Mouse (Mus musculus): Measurements from ENCODE around the gene Naa80. TPM values are rescaled to one million over a fixed set of nuclear protein-coding genes. Genes with fewer than 3 reads are reported as not detected.

The Naa80 gene
- polyA plus RNA-seq, 1 experiment from 2014 or later = 22.3 TPM

GRCm38 (mm10) chr9:107626844-107627277 is 48.2 kb downstream of the Naa80 start:
- Histone ChIP-seq H3K27me3 (ENCODE audit: control insufficient read depth, insufficient read depth, low read depth, low read length) (no peaks in the 10 kb centered on the region), H3K4me3 (ENCODE audit: low read length) (no peak overlapping the region), H3K27ac (ENCODE audit: low read length) (peak overlapping the region; percentile 90), H3K4me2 (ENCODE audit: low read depth, low read length) (peak overlapping the region; percentile 40), H3K4me1 (replicated peaks; ENCODE audit: control insufficient read depth, insufficient read depth, low read length) (peaks cover 61% of the 10 kb centered on the region), H3K9ac (ENCODE audit: low read length) (peak overlapping the region; percentile 65), H3K9me3 (ENCODE audit: control insufficient read depth, low read length) (no peaks in the 10 kb centered on the region), H3K36me3 (ENCODE audit: control insufficient read depth, insufficient read depth, low read length) (peaks cover 11% of the 10 kb centered on the region)
- ATAC-seq (ENCODE audit: low read depth) = peak; percentile 74
- 6% methylated on average over 2 of the region's 2 CpGs for WGBS

- WGBS = 33% methylated on average over 20 of the region's 20 CpGs
- Histone ChIP-seq H3K9ac (ENCODE audit: low read length) (peak overlapping the region; percentile 65), H3K4me2 (ENCODE audit: low read depth, low read length) (peak overlapping the region; percentile 43), H3K4me3 (ENCODE audit: low read length) (no peak overlapping the region), H3K27me3 (ENCODE audit: control insufficient read depth, insufficient read depth, low read depth, low read length) (no peaks in the 10 kb centered on the region), H3K27ac (ENCODE audit: low read length) (peak overlapping the region; percentile 90), H3K4me1 (replicated peaks; ENCODE audit: control insufficient read depth, insufficient read depth, low read length) (peaks cover 69% of the 10 kb centered on the region), H3K36me3 (ENCODE audit: control insufficient read depth, insufficient read depth, low read length) (peaks cover 7% of the 10 kb centered on the region; the same call in 1 of the 2 replicates), H3K9me3 (ENCODE audit: control insufficient read depth, low read length) (no peaks in the 10 kb centered on the region)
- no peak for ATAC-seq (ENCODE audit: low read depth)
Observed at GRCm38 (mm10) chr9:107627387-107628255, 48.9 kb downstream of the Naa80 start.

GRCm38 (mm10) chr9:107628721-107629410 is 50.2 kb downstream of the Naa80 start:
- no peaks in the 10 kb centered on the region for H3K27me3 ChIP-seq (ENCODE audit: control insufficient read depth, insufficient read depth, low read depth, low read length)
- peaks cover 73% of the 10 kb centered on the region for H3K4me1 ChIP-seq (replicated peaks; ENCODE audit: control insufficient read depth, insufficient read depth, low read length)
- H3K36me3 ChIP-seq (ENCODE audit: control insufficient read depth, insufficient read depth, low read length) = peaks cover 6% of the 10 kb centered on the region; the same call in 1 of the 2 replicates
- 27% methylated on average over 14 of the region's 15 CpGs for WGBS
- H3K4me3 ChIP-seq (ENCODE audit: low read length) = peak overlapping the region; percentile 1; the same call in 1 of the 2 replicates
- H3K27ac ChIP-seq (ENCODE audit: low read length) = peak overlapping the region; percentile 90
- no peaks in the 10 kb centered on the region for H3K9me3 ChIP-seq (ENCODE audit: control insufficient read depth, low read length)
- H3K4me2 ChIP-seq (ENCODE audit: low read depth, low read length) = peak overlapping the region; percentile 43
- peak; percentile 29; the same call in 1 of the 2 replicates for ATAC-seq (ENCODE audit: low read depth)
- peak overlapping the region; percentile 65 for H3K9ac ChIP-seq (ENCODE audit: low read length)

GRCm38 (mm10) chr9:107629411-107629730 is 50.7 kb downstream of the Naa80 start:
- WGBS = 33% methylated on average over 4 of the region's 4 CpGs
- Histone ChIP-seq H3K4me3 (ENCODE audit: low read length) (no peak overlapping the region), H3K9me3 (ENCODE audit: control insufficient read depth, low read length) (no peaks in the 10 kb centered on the region), H3K27ac (ENCODE audit: low read length) (peak overlapping the region; percentile 90), H3K4me2 (ENCODE audit: low read depth, low read length) (peak overlapping the region; percentile 43), H3K36me3 (ENCODE audit: control insufficient read depth, insufficient read depth, low read length) (peaks cover 6% of the 10 kb centered on the region; the same call in 1 of the 2 replicates), H3K4me1 (replicated peaks; ENCODE audit: control insufficient read depth, insufficient read depth, low read length) (peaks cover 69% of the 10 kb centered on the region), H3K27me3 (ENCODE audit: control insufficient read depth, insufficient read depth, low read depth, low read length) (no peaks in the 10 kb centered on the region), H3K9ac (ENCODE audit: low read length) (peak overlapping the region; percentile 52; the same call in 1 of the 2 replicates)
- no peak for ATAC-seq (ENCODE audit: low read depth)

- peaks cover 67% of the 10 kb centered on the region for H3K4me1 ChIP-seq (replicated peaks; ENCODE audit: control insufficient read depth, insufficient read depth, low read length)
- ATAC-seq (ENCODE audit: low read depth) = no peak
- peak overlapping the region; percentile 90 for H3K27ac ChIP-seq (ENCODE audit: low read length)
- no peaks in the 10 kb centered on the region for H3K9me3 ChIP-seq (ENCODE audit: control insufficient read depth, low read length)
- WGBS = 22% methylated on average over 14 of the region's 14 CpGs
- no peaks in the 10 kb centered on the region for H3K27me3 ChIP-seq (ENCODE audit: control insufficient read depth, insufficient read depth, low read depth, low read length)
- H3K9ac ChIP-seq (ENCODE audit: low read length) = peak overlapping the region; percentile 59
- peak overlapping the region; percentile 43 for H3K4me2 ChIP-seq (ENCODE audit: low read depth, low read length)
- peaks cover 6% of the 10 kb centered on the region; the same call in 1 of the 2 replicates for H3K36me3 ChIP-seq (ENCODE audit: control insufficient read depth, insufficient read depth, low read length)
- H3K4me3 ChIP-seq (ENCODE audit: low read length) = peak overlapping the region; percentile 16
Observed at GRCm38 (mm10) chr9:107629901-107630425, 51.3 kb downstream of the Naa80 start.

GRCm38 (mm10) chr9:107630576-107630975 is 51.9 kb downstream of the Naa80 start:
- peak overlapping the region; percentile 90 for H3K27ac ChIP-seq (ENCODE audit: low read length)
- H3K36me3 ChIP-seq (ENCODE audit: control insufficient read depth, insufficient read depth, low read length) = 0 out of 2 replicates have a peak, but pooled peaks cover 4% of the 10 kb centered on the region
- H3K4me1 ChIP-seq (replicated peaks; ENCODE audit: control insufficient read depth, insufficient read depth, low read length) = peaks cover 69% of the 10 kb centered on the region
- no peak for ATAC-seq (ENCODE audit: low read depth)
- H3K27me3 ChIP-seq (ENCODE audit: control insufficient read depth, insufficient read depth, low read depth, low read length) = no peaks in the 10 kb centered on the region
- peak overlapping the region; percentile 43 for H3K4me2 ChIP-seq (ENCODE audit: low read depth, low read length)
- H3K9ac ChIP-seq (ENCODE audit: low read length) = peak overlapping the region; percentile 59
- H3K4me3 ChIP-seq (ENCODE audit: low read length) = peak overlapping the region; percentile 13; the same call in 1 of the 2 replicates
- H3K9me3 ChIP-seq (ENCODE audit: control insufficient read depth, low read length) = no peaks in the 10 kb centered on the region
- 18% methylated on average over 4 of the region's 4 CpGs for WGBS

GRCm38 (mm10) chr9:107631311-107631826 is 52.7 kb downstream of the Naa80 start:
- no peak overlapping the region for H3K4me3 ChIP-seq (ENCODE audit: low read length)
- H3K27me3 ChIP-seq (ENCODE audit: control insufficient read depth, insufficient read depth, low read depth, low read length) = no peaks in the 10 kb centered on the region
- 0 out of 2 replicates have a peak overlapping the region, but pooled peaks have one; percentile 8 for H3K4me2 ChIP-seq (ENCODE audit: low read depth, low read length)
- H3K9me3 ChIP-seq (ENCODE audit: control insufficient read depth, low read length) = no peaks in the 10 kb centered on the region
- ATAC-seq (ENCODE audit: low read depth) = no peak
- peaks cover 74% of the 10 kb centered on the region for H3K4me1 ChIP-seq (replicated peaks; ENCODE audit: control insufficient read depth, insufficient read depth, low read length)
- H3K9ac ChIP-seq (ENCODE audit: low read length) = peak overlapping the region; percentile 43
- 63% methylated on average over 9 of the region's 9 CpGs for WGBS
- peak overlapping the region; percentile 95 for H3K27ac ChIP-seq (ENCODE audit: low read length)
- 0 out of 2 replicates have a peak, but pooled peaks cover 4% of the 10 kb centered on the region for H3K36me3 ChIP-seq (ENCODE audit: control insufficient read depth, insufficient read depth, low read length)

GRCm38 (mm10) chr9:107631861-107632260 is 53.2 kb downstream of the Naa80 start:
- no peak for ATAC-seq (ENCODE audit: low read depth)
- H3K4me2 ChIP-seq (ENCODE audit: low read depth, low read length) = peak overlapping the region; percentile 97; the same call in 1 of the 2 replicates
- no peak overlapping the region; the same call in 1 of the 2 replicates for H3K4me3 ChIP-seq (ENCODE audit: low read length)
- no peaks in the 10 kb centered on the region for H3K9me3 ChIP-seq (ENCODE audit: control insufficient read depth, low read length)
- H3K27ac ChIP-seq (ENCODE audit: low read length) = peak overlapping the region; percentile 95
- 0 out of 2 replicates have a peak, but pooled peaks cover 4% of the 10 kb centered on the region for H3K36me3 ChIP-seq (ENCODE audit: control insufficient read depth, insufficient read depth, low read length)
- peaks cover 70% of the 10 kb centered on the region for H3K4me1 ChIP-seq (replicated peaks; ENCODE audit: control insufficient read depth, insufficient read depth, low read length)
- no peaks in the 10 kb centered on the region for H3K27me3 ChIP-seq (ENCODE audit: control insufficient read depth, insufficient read depth, low read depth, low read length)
- H3K9ac ChIP-seq (ENCODE audit: low read length) = peak overlapping the region; percentile 43
- WGBS = 93% methylated on average over 8 of the region's 8 CpGs
